Mouse (Mus musculus) ES-Bruce4 (cell line): ENCODE results near the gene Tor2a. TPM values are rescaled to one million over a fixed set of nuclear protein-coding genes. Genes with fewer than 3 reads are reported as not detected.

Experiments used
- H3K27ac ChIP-seq: 2 replicates; pipeline ENCODE4 v1.5.1; 2012; ENCODE audit warnings: low read length, inconsistent platforms; ENCODE audit not compliant: insufficient read depth
- H3K27me3 ChIP-seq: 2 replicates; pipeline ENCODE4 v1.6.1; 2012; ENCODE audit warnings: mild to moderate bottlenecking, low read length, inconsistent platforms; ENCODE audit not compliant: control insufficient read depth, poor library complexity, insufficient read depth, severe bottlenecking
- H3K36me3 ChIP-seq: 2 replicates; pipeline ENCODE4 v1.6.1; 2012; ENCODE audit warnings: inconsistent platforms, mild to moderate bottlenecking, low read length, moderate library complexity; ENCODE audit not compliant: control insufficient read depth, poor library complexity, insufficient read depth, severe bottlenecking
- H3K4me1 ChIP-seq: one replicate; pipeline ENCODE4 v1.8.1; 2011; ENCODE audit warnings: low read length; ENCODE audit not compliant: control insufficient read depth, insufficient read depth
- H3K4me3 ChIP-seq: 2 replicates; pipeline ENCODE4 v1.5.1; 2011; ENCODE audit warnings: low read depth, mild to moderate bottlenecking, low read length
- H3K9ac ChIP-seq: 2 replicates; pipeline ENCODE4 v1.6.1; 2012; ENCODE audit warnings: low read depth, mild to moderate bottlenecking, inconsistent platforms; ENCODE audit not compliant: poor library complexity, severe bottlenecking
- H3K9me3 ChIP-seq: replicated peaks from 2 replicates; pipeline ENCODE4 v1.6.1; 2012; ENCODE audit warnings: mild to moderate bottlenecking, low read length, inconsistent platforms; ENCODE audit not compliant: control insufficient read depth, poor library complexity, insufficient read depth, severe bottlenecking
- CTCF ChIP-seq: IDR thresholded peaks from one replicate; pipeline ENCODE4 v1.8.1; 2011; ENCODE audit warnings: low read depth, low read length
- EP300 ChIP-seq: IDR thresholded peaks from 2 replicates; pipeline ENCODE4 v1.6.1; 2011; ENCODE audit warnings: low read depth, low read length; ENCODE audit not compliant: insufficient read depth
- POLR2A ChIP-seq: IDR thresholded peaks from one replicate; pipeline ENCODE4 v1.8.1; 2011; ENCODE audit warnings: low read length; ENCODE audit not compliant: insufficient read depth
- polyA plus RNA-seq: library from polyadenylated mRNA; stranded (reverse); fragments of >200 nt; gene quantifications from 2 replicates; pipeline ENCODE4 v1.2.4, GENCODE M21; 2011; ENCODE audit warnings: low read depth; ENCODE audit not compliant: missing spikeins, insufficient read depth, insufficient read length

Tor2a gene
- polyA plus RNA-seq, 1 experiment = 77.0 TPM

- H3K9ac ChIP-seq = no peak overlapping the region
- no peaks in the 10 kb centered on the region for H3K27me3 ChIP-seq
- TF ChIP-seq EP300 (no peak), CTCF (no peak), POLR2A (no peak)
- no peaks in the 10 kb centered on the region for H3K36me3 ChIP-seq
- H3K4me3 ChIP-seq = no peak overlapping the region
- H3K9me3 ChIP-seq = no peaks in the 10 kb centered on the region
- no peak overlapping the region for H3K27ac ChIP-seq
- H3K4me1 ChIP-seq = peaks cover 6% of the 10 kb centered on the region
Measured at GRCm38 (mm10) chr2:32779714-32780113, 22.7 kb downstream of the Tor2a start.

DNA sequence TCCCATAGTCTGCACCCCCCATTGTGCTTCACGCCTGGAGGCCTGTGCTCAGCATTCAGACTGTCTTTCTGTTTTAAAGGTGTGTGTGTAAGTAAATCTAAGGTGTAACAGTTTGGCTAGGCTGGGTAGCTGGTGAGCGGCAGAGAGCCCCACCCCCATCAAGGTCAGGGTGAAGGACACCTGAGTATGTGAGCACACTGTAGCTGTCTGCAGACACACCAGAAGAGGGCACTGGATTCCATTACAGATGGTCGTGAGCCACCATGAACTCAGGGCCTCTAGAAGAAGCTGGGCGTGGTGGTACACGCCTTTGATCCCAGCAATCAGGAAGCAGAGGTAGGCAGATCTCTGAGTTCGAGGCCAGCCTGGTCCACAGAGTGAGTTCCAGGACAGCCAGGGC lies 24.7 kb downstream of the Tor2a start:
- H3K36me3 ChIP-seq = no peaks in the 10 kb centered on the region
- no peak overlapping the region for H3K9ac ChIP-seq
- peaks cover 6% of the 10 kb centered on the region for H3K4me1 ChIP-seq
- no peaks in the 10 kb centered on the region for H3K27me3 ChIP-seq
- H3K9me3 ChIP-seq = no peaks in the 10 kb centered on the region
- TF ChIP-seq EP300 (peak; percentile 16; the same call in 1 of the 2 replicates), POLR2A (no peak), CTCF (peak; percentile 63)
- H3K4me3 ChIP-seq = no peak overlapping the region
- H3K27ac ChIP-seq = peak overlapping the region; percentile 16; the same call in 1 of the 2 replicates

DNA sequence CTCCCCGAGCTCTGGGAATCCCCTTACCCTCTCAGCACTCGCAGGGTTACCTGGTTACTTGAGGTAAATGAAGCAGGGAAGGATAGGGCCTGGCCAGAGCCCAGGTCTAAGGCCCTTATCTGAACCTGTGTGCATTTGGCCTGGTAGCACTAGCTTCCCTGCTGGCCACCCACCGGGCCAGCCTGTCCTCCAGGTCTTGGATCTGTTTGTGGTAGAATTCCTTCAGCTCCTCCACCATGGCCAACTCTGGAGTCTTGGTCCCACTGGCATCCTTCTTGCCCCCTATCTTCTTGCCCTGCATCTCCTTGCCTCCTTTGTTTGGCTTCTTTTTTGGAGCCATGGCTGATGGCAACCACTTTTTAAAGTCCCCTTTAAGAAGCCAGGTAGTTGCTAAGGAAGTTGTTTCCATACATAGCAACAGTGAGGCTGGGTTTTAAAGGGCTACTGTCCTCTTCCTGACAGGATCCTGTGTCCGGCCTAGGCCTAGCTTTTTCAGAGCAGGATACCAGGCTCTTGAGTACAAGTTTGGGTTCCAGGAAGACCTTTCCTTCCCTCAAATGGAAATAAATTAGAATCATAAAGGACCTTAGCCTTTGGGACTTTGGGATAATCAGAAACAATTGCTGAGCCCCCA lies 27.1 kb downstream of the Tor2a start, which contains the start of gene Cfap157:
Gene Cfap157 (minus strand): TSS at position 381 of the 634 bp plus-strand sequence.
- H3K36me3 ChIP-seq = no peaks in the 10 kb centered on the region
- H3K27ac ChIP-seq = no peak within 1 kb of the TSS
- peaks cover 6% of the 10 kb centered on the region for H3K4me1 ChIP-seq
- no peak within 1 kb of the TSS for H3K4me3 ChIP-seq
- no peaks in the 10 kb centered on the region for H3K9me3 ChIP-seq
- H3K27me3 ChIP-seq = no peaks in the 10 kb centered on the region
- TF ChIP-seq EP300 (no peak), POLR2A (no peak), CTCF (no peak)
- no peak within 1 kb of the TSS for H3K9ac ChIP-seq

- Histone ChIP-seq H3K4me3 (no peak overlapping the region), H3K4me1 (peaks cover 2% of the 10 kb centered on the region), H3K27me3 (no peaks in the 10 kb centered on the region), H3K27ac (no peak overlapping the region), H3K9me3 (no peaks in the 10 kb centered on the region), H3K9ac (no peak overlapping the region), H3K36me3 (no peaks in the 10 kb centered on the region)
- no peak for TF ChIP-seq POLR2A
- no peak for TF ChIP-seq EP300
- no peak for TF ChIP-seq CTCF
Measured at GRCm38 (mm10) chr2:32787176-32787575, 30.1 kb downstream of the Tor2a start.

GRCm38 (mm10) chr2:32788581-32788980 lies 31.5 kb downstream of the Tor2a start:
- TF ChIP-seq POLR2A (no peak), CTCF (no peak), EP300 (no peak)
- Histone ChIP-seq H3K9ac (no peak overlapping the region), H3K4me1 (peaks cover 2% of the 10 kb centered on the region), H3K27ac (no peak overlapping the region), H3K36me3 (no peaks in the 10 kb centered on the region), H3K9me3 (no peaks in the 10 kb centered on the region), H3K27me3 (no peaks in the 10 kb centered on the region), H3K4me3 (no peak overlapping the region)

GRCm38 (mm10) chr2:32791297-32791696 lies 34.3 kb downstream of the Tor2a start:
- Histone ChIP-seq H3K4me3 (no peak overlapping the region), H3K9ac (no peak overlapping the region), H3K36me3 (no peaks in the 10 kb centered on the region), H3K9me3 (no peaks in the 10 kb centered on the region), H3K27ac (no peak overlapping the region), H3K27me3 (no peaks in the 10 kb centered on the region), H3K4me1 (no peaks in the 10 kb centered on the region)
- TF ChIP-seq POLR2A (no peak), EP300 (no peak), CTCF (no peak)
